Mouse (Mus musculus) lung, adult 2 months (tissue): ENCODE measurements around the gene Mindy4.

ENCODE experiments used
- CTCF ChIP-seq: fragments of 200-500 bp; IDR thresholded peaks from 2 replicates; pipeline ENCODE4 v1.5.1; 2011; ENCODE audit warnings: mild to moderate bottlenecking, low read length, control low read depth; ENCODE audit not compliant: insufficient read depth
- POLR2A ChIP-seq: fragments of 200-500 bp; IDR thresholded peaks from 2 replicates; pipeline ENCODE4 v1.6.1; 2011; ENCODE audit warnings: low read depth, mild to moderate bottlenecking, control low read depth, low read length, borderline replicate concordance; ENCODE audit errors: extremely low read depth

GRCm38 (mm10) chr6:55294549-55295131 lies 91.5 kb downstream of the Mindy4 start:
- TF ChIP-seq CTCF (no peak), POLR2A (no peak)
